Mouse (Mus musculus) lung, postnatal 10 days (tissue): ENCODE data around the gene Pfn1.

Experiments
- DNase-seq: peaks from one replicate; pipeline ENCODE4 v3.0.0; 2021

Gene Pfn1

DNA sequence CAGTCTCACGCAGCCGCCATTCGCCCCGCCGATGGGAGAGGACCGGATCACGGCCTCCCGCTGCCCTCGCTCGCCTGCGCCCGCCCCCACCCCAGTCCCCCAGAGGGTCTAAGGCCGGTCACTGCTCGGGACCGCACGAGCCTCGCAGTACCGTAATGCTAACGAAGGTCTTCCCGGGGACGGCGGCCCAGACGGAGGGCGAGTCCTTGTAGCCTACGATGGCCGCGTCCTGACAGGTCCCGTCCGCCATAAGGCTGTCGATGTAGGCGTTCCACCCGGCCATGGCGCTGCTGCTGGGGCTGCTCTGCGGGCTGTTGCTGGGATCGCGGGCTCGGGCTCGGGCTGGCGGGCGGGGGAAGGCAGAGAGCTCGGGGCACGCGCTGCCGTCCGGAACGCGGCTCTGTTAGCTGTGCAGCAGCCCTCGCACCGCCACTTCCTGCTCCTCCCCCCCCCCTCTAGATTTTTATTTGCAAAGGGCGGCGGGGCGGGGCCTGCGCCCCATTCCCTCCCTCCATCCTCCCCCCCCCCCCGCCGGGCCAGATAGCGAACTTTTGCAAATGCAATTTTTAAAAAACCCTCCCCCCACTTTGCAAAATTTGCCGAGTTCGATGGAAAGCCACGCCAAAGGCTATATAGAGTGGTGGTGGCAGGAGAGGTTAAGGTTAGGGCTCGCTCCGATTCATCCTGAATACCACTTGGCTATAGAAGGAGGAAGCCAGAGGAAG lies at the start of gene Pfn1:
Pfn1 (minus strand) TSS at position 447 of the 725 bp plus-strand sequence.
- peak; percentile 80 for DNase-seq

DNA sequence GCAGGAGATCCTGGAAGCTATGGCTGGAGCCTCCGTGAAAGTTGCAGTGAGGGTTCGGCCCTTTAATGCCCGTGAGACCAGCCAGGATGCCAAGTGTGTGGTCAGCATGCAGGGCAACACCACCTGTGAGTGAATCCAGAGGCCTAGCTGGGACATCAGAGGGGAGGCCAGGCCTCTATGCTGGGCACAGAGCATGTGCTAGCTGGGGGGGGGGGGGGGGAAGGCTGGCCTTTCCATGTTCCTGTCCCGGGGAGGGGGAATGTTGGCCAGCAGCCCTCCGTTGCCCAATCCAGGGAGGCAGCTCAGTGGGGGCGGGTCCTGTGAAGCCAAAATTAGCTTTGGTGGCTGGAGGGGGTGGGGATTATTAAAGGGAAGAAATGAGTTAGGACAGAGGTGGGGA lies 48.3 kb upstream of the Pfn1 start:
- peak; percentile 67 for DNase-seq

DNA sequence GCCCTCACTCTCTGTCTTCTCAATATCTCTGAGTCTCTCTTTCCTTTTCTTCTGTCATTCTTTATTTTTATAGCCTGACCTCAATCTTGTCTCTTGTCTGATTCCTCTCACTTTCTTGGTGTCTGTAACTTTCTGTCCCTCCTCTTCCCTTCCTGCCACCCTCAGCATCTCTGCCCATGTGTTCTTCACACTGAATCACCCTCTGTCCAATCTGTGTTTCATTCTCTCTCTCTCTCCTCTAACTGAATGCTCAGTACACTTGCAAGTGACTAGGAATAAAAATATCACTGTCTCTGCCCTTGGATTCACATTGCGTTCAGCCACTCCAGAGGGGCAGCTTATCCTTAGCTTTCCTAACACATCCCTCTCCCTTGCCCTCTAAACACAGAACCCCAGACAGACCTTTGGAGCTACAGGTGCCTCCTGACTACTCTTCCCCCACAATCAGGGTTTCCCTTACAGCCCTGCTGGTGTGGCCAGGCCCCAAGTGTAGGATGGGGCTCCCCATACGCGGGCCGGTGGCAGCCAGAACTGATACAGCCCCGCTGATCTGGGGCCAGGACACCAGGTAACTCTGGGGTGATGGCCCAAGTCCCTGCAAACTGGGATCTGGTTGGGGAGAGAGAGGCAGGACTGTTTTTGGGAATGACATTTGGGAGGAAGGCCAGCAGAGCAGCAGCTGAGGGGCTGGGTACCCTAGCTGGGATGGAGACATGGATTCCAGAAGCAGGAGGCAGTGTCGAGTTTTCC lies 47.7 kb upstream of the Pfn1 start:
- DNase-seq = no peak

DNA sequence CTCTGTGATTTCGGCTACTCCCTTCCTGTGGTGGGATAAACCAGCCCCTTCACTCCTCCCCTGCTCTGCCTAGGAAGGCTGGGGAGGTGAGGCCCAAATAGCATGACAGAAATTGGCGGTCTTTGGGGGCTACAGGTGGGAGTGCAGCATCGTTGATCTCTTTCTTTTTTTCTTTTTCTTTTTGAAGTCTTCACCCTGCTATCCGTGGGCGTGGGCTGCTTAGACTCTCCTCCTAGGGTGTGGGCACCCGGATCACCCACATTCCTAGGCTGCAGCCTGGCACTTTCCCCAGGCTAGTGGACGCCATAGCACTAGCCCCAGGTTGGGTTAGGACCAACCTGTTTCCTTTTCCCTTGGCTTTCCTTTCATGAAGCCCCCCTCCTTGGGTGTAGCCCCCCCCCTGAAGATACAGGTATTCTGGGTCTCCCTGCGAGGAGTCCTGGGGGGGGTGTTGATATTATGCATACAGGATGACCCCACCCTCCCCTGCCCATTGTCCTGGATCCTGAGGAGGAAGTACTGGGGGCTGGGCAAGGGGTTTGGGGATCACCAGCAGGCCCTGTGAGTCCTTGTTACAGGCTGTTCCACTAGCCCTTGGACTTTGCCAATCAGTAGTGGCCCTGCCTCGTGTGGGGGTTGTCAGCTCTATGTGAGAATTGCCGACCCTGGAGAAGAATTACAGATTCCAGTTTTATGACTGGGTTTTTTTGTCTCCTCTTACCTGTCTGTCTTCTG lies 46.9 kb upstream of the Pfn1 start:
- DNase-seq = peak; percentile 31

DNA sequence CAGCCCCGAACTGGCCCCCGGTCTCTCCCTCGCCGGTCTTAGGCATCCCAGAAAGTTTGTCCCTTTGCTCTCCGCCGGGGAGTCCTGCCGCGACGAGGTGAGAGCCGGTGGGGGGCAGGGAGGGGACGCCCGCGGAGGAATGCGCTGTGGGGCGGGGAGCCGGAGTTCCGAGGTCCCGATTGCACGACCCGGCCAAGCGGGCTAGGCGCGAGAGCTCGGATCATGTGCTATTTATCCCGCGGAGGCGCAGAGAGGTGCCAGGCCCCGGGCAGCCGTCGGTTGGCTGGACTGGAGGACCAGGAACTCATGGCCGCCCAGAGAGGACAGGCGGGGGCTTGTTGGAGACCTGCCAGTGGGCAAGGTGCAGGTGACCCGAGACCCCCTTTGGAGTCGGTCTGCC lies 46.2 kb upstream of the Pfn1 start:
- DNase-seq = peak; percentile 82

DNA sequence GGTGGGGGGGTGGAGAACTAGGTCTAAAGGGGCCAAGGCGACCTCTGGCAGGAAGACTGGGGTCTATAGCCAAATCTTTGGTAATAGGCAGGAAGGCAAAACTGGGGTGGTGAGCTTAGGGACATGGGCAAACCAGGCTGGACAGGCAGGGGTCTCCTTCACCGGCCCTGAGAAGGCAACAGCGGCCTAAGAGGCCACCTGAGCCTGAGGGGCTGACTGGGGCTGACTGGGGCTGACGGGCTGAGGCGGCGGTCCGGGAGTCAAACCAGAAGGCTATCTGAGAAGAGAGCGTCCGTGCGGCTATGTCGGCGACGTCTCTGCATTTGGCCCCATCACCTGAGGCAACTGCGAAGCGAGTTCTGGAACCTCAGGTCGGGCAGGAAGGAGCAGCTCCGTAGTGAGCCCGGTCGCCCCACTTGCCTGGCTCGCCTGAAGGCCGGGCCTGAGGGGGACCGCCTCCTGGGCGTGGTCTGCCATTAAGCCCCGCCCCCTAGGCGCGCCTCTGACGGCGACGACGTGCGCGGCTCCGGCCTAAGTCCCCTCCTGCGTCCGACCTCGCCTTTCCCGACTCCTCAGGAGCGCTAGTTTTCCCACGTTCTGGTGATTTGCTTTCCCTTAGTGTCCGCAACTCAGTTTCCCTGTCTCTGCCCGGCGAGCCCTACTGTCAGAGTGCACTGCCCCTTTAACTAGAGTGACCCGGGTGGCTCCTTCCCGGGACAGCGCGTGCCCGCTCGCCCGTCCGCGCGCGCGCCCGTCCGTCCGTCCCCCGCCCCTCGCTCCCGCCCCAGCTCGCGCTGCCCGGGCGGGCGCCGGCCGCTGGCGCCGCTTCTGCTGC lies 45.5 kb upstream of the Pfn1 start, which contains the start of the genes Inca1 and Kif1c:
Inca1 (minus strand) TSS at position 434 of the 835 bp plus-strand sequence.
Kif1c (plus strand) TSS at position 827 of the 835 bp plus-strand sequence.
- peak; percentile 96 for DNase-seq

DNA sequence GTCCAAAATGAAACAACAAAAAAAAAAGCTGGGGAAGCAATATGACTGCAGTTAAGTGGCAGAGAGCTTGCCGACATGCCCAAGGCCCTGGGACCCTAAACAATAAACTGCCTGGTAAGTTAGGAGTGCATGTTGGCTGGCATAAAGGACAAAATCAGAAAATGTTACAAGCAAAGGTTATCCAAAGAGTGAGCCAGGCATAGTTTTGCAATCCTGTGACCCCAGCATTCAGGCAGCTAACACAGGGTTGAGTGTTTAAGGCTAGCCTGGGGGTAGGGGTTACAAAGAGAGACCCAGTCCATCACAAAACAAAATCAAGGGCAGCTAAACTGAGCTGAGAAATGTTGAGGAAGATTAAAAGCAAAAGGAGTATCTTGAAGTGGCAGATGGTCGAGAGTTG lies 44.6 kb upstream of the Pfn1 start:
- no peak for DNase-seq

DNA sequence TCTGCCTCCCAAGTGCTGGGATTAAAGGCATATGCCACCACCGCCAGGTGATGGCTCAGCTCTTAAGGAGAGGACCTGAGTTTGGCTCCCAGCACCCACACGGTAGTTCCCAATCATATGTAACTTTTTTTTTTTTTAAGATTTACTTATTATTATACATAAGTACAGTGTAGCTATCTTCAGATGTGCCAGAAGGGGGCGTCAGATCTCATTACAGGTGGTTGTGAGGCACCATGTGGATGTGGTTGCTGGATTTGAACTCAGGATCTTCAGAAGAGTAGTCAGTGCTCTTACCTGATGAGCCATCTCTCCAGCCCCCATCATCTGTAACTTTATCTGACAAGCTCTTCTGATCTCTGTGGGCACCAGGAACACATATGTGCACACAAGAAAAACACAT lies 42.9 kb upstream of the Pfn1 start:
- DNase-seq = no peak

DNA sequence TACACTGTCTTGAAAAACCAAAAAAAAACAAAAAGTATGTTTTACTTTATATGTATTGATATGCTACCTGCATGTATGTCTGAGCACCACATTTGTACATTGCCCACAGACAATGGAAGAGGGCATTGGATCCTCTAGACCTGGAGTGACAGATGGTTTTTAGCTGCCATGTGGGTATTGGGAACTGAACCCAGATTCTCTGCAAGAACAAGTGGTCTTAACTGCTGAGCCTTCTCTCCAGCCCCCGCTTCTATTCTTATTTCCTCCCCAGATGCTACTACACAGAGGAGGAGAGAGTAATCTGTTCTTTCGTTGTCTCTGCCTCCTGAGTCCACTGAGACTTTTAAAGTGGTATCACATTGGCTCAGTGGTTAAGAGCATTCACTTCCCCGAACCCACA lies 39.1 kb upstream of the Pfn1 start:
- no peak for DNase-seq

DNA sequence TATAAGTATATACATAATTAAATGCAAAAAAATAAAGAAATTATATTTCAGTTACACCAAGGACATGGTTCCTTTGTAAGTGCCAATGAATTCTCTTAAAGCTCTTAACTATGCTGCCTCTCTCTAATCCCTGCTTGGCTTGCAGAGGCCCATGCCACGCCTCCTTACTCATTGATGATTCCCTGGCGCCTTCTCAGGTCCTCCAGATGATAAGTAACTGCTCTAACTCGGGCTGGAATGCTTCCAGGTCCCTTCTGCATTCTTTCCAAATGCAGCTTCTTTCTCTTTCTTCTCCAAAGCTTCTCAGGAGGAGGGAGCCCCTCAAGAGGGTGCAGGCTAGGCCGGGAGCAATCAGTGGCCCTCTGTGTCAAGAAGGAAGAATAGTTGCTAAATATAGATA lies 35.1 kb upstream of the Pfn1 start:
- no peak for DNase-seq

DNA sequence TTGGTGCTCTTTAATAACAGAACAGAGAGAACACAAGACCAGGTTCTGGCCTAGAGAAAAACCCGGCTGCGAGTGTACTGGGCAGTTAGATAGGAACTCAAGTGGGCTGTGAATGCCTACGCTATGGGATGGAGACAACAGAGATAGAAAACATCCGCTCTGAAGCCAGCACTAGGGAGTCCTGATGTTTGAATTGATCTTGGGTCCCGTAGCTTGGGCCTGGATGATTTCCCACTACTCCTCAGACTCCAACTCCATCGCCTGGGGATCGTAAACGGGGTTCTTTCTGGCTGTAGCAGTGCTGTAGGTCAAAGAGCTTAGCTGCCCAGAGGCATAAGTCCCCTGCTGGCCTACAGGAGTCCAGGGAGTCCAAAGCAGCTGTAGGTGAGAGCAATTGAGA lies 33.9 kb upstream of the Pfn1 start:
- no peak for DNase-seq

DNA sequence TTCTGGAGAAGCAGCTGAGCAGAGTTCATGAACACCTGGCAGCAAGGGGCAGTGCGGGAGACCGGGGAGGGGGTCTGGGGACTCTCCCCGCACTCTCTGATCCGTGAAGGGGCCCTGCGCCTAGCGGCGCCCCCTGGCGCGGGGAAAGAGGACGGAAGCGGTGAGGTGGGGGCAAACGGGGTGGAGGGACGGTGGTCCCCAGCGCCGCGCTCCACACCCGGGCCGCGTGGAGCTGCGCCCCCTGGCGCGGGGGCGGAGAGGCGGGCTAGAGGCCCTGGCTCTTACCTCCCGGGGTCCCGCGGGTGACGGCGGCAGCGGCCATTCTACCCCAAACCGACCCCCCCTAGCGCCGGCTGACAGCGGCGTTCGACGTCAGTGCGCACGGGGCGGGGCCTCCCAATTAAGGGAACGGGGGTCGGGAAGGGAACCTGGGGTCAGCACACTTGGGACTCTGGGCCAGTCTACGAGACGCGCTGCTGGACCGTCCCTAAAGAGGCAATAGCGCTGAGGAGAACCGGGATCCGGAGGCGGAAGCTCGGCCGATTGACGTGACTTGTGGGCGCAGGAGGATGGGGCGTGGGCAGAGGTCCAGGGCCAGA lies 33.3 kb upstream of the Pfn1 start, which contains the start of gene Camta2:
Camta2 (minus strand) TSS at position 505 of the 599 bp plus-strand sequence.
- DNase-seq = peak; percentile 95

DNA sequence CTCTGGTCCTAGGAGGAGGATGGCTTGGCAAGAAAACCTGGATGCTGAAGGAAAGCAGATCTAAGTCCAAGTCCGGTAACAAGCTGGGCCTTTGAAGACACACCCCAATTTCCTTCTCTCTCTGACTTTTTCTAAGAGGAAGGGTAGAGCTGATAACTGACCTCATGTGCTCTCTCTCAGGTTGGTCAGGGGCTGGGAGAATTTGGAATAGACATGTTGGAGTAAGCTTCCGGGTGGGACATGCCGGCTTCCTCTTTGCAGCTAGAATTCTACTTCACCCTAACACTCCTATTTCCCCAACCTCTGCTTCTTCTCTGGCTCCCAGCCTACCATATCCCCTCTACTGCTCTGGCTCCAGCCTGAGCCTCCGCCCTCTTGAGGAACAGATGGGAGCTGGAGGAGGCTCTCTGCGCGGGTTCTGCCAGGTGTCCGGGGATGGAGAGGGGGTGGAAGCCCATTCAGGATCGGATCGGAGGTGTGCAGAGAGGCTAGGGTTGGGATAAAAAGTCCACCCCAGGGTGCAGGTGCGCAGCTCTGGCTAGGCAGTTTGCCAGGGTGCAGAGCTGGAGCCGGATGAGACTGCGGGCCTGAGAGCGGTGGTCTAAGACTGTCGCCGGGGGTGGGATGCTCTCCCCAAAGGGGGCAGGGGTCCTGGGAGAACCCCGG lies 32.6 kb upstream of the Pfn1 start:
- peak; percentile 40 for DNase-seq

DNA sequence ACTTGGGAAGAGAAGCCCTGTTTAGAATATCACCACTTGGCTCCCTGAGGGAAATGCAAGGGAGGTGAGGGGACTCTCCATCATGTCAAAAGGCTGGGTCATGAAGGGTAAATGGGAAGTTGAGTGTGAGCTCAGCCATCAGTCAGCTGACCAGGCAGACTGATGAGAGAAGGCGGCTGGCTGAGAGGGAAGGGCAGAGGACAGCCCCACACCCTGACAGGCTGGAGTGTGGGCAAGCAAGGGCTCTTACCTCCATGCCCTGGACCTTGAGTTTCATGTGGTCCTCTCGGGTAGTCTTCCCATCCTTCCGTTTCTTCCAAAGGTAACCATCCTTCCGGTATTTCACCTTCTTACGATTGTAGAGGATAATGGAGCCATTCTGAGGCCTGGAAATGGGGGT lies 29.2 kb upstream of the Pfn1 start:
- DNase-seq = no peak

DNA sequence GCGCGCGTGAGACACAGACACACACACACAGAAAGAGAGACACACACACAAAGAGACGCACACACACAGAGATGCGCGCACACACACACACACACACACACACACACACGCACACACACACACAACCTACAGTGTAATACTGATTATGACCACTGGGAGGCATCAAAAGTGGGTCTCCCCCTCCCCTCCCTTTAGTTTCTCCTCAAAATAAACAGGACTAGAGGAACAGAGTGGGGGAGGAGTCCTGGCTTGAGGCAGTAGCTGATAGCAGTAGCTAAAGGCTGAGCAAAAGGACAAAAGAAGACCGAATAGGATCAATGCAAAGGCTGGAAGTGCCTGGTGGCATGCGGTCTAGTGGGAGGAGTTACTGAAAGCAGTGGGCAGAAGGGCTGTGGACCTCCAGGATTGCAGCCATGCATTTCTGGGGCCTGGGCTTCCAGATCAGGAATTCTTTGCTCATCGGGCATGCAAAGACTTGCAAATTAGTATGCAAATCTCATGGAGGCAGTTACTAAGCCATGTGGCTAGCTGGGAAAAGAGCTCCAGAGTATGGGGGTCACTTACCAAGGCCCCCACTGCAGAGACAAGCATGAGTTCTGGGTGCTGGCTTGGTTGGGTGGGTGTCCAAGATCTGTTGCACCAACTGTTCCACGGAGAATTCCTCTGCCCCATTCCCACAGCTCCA lies 27.6 kb upstream of the Pfn1 start:
- peak; percentile 84 for DNase-seq

DNA sequence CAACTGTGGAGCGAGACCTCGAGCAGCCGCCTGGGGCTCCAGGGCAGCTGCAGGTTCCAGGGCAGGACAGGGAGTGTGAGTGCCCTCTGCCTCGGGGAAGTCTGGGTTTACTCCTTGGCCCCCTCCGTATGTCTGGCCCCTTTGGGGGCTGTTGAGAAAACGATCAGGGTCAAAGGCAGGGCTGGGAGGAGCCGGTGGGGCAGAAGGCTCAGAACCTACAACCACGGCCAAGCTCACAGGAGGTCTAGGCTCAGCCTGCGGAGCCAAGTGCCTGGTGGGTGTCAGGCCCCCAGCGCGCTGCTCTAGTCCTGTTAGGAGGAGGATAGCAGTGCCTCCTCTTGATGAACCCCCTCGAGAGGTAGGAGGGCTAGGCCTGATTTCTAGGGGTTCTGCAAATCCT lies 26.7 kb upstream of the Pfn1 start:
- DNase-seq = no peak

DNA sequence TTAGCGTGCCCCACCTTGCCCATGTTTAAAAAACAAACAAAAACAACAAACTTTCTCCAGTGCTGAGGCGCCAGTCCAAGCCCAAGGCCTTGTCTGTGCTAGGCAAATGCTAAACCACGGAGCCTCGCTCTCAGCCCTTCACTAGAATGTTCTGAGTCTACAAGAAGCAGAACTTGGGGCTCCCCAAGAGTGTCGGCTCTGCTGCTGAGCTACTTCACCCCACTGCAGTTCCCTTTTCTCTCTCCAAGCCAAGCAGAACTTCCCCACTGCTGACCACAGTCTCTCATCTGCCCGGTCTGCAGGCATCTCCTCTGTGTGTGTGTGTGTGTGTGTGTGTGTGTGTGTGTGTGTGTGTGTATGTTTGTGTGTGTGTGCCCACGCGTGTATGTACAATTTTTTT lies 25.4 kb upstream of the Pfn1 start:
- no peak for DNase-seq

DNA sequence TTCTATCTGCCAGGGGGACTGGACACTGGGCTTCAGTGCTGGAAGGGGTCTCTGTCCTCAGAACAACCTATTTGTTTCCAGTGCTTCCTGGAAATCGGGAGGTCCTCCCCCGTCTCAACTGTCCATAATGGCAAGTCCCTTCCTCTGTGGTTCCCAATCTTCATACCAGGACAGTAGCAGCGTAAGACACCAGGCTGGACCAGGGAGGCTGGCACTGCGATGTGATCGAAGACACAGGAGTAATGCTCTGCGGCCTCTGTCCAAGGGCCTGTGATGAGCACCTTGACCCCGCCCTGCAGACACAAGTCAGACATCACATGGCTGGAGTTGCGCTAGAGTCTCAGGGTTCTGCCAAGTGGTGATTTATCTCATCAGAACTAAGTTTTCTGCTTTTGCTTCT lies 24.9 kb upstream of the Pfn1 start:
- no peak for DNase-seq

DNA sequence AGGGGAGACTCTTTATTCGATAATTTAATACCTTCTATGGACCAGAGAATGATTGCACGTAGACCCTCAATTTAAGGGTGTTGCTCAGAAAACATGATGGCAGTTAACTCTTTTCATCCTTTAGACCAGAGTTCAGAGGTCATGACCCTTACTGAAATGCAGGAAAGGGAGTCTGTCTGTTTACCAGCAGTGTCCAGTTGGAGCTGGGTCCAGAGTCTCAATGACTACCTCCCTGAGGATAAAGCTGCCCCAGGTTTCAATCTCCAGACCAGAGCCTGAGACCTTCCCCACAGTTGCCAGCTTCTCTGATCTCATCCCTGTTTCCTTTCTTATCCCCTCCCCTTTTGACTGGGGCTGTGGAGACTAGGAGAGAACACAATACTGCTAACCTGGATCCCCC lies 24.1 kb upstream of the Pfn1 start:
- DNase-seq = no peak

DNA sequence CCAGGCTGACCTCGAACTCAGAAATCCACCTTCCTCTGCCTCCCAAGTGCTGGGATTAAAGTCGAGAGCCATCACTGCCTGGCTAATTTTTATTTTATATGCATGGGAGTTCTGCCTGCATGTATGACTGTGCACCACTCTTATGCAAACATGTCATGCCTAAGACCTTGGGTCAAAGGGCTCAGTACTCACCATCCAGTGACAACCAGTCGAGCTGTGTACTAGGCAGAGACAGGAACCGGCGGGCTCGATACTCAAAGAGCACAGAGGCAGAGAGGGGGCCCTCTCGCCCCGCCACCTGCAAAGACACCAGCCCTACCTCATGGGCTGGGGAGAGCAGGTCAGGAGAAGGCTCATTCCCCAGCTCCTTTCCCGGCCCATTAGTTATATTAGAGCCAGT lies 23.6 kb upstream of the Pfn1 start:
- DNase-seq = no peak

DNA sequence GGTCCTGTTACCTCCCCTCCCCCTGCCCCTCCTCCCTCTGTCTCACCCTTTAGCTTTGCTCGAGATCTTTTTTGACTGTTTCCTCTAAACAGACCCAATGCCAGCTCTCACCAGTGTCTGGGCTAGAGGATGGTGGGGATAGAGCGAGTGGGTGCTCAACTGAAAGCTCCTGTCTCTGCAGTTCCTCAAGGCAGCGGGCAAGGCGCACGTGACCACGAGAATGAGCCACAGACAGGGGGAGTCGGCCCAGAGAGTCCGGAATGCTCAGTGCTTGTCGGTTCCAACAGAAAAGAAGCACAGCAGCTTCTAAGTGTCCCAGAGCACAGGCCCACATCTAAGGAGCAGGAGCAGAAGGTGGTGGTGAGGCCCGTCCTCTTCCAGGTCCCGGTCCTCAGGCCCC lies 20.1 kb upstream of the Pfn1 start:
- DNase-seq = no peak
